Mouse (Mus musculus) left cerebral cortex, adult 9 months (tissue): ENCODE results near the gene Minos1.

Source experiments
- DNase-seq, 2 experiments: peaks; one replicate each; pipeline ENCODE4 v3.0.0; 2022; ENCODE audit warnings: low spot score in 2 of 2

Minos1 gene

GRCm38 (mm10) chr4:139064831-139065230 is 66.1 kb downstream of the Minos1 start:
- peak in 1 of 2 experiments; percentile 34 for DNase-seq

- no peak for DNase-seq
Observed at GRCm38 (mm10) chr4:139059569-139059968, 71.3 kb downstream of the Minos1 start.

- no peak for DNase-seq
Observed at GRCm38 (mm10) chr4:139058029-139058428, 72.9 kb downstream of the Minos1 start.

- DNase-seq: no peak
Observed at GRCm38 (mm10) chr4:139057291-139057690, 73.6 kb downstream of the Minos1 start.

- no peak for DNase-seq
Observed at GRCm38 (mm10) chr4:139055744-139056143, 75.2 kb downstream of the Minos1 start.

- no peak for DNase-seq
Observed at GRCm38 (mm10) chr4:139055336-139055735, 75.6 kb downstream of the Minos1 start.

GRCm38 (mm10) chr4:139054300-139054923 is 76.5 kb downstream of the Minos1 start:
- DNase-seq: peak; percentile 57 to 59

GRCm38 (mm10) chr4:139053391-139053790 is 77.5 kb downstream of the Minos1 start:
- DNase-seq: no peak

GRCm38 (mm10) chr4:139052796-139053195 is 78.1 kb downstream of the Minos1 start:
- DNase-seq: no peak
